Mouse (Mus musculus): ENCODE results near the gene Tango2. TPM values are rescaled to one million over a fixed set of nuclear protein-coding genes. Genes with fewer than 3 reads are reported as not detected.

The Tango2 gene
- polyA plus RNA-seq, 1 experiment from 2014 or later = 27.4 TPM

DNA sequence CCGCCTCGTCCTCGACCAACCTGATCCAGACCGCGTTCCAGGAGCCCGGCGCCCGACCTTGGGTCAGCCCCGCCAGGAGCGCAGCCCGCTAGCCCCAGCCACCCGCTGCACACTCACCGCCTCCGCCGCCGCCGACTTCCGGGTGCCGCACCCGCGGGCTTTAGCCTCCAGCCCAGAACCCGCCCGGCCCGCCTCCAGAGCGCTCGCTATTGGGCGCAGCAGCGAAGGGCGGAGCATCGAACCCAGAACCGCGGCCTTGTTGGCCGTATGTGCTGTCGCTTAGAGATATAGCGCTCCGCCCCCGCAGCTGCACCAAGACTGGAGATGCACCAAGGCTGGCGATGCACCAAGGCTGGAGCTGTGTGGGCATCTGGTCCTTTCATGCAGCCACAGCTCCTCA, 4.1 kb downstream of the Tango2 start:
- peaks cover 10% of the 10 kb centered on the region; the same call in 1 of the 2 replicates for H3K4me1 ChIP-seq (ENCODE audit: control insufficient read depth, insufficient read depth, low read length)
- H3K27me3 ChIP-seq (ENCODE audit: control insufficient read depth, insufficient read depth, low read length) = no peaks in the 10 kb centered on the region
- ATAC-seq (ENCODE audit: insufficient number of reproducible peaks, insufficient read depth, low FRiP score, low read depth) = peak; percentile 88
- H3K4me3 ChIP-seq (ENCODE audit: low read depth, low read length) = peak overlapping the region; percentile 48
- no peaks in the 10 kb centered on the region for H3K36me3 ChIP-seq (ENCODE audit: control insufficient read depth, insufficient read depth, low read length)
- WGBS = under 1% methylated on average over 38 of the region's 38 CpGs
- H3K9ac ChIP-seq (replicated peaks; ENCODE audit: low read depth, low read length) = peak overlapping the region; percentile 14; the same call in 1 of the 2 replicates
- H3K9me3 ChIP-seq (ENCODE audit: control insufficient read depth, low read depth, low read length) = no peaks in the 10 kb centered on the region
- no peak overlapping the region for H3K27ac ChIP-seq (ENCODE audit: low read length)
- peak overlapping the region; percentile 83 for H3K4me2 ChIP-seq (replicated peaks; ENCODE audit: low read depth, low read length)

DNA sequence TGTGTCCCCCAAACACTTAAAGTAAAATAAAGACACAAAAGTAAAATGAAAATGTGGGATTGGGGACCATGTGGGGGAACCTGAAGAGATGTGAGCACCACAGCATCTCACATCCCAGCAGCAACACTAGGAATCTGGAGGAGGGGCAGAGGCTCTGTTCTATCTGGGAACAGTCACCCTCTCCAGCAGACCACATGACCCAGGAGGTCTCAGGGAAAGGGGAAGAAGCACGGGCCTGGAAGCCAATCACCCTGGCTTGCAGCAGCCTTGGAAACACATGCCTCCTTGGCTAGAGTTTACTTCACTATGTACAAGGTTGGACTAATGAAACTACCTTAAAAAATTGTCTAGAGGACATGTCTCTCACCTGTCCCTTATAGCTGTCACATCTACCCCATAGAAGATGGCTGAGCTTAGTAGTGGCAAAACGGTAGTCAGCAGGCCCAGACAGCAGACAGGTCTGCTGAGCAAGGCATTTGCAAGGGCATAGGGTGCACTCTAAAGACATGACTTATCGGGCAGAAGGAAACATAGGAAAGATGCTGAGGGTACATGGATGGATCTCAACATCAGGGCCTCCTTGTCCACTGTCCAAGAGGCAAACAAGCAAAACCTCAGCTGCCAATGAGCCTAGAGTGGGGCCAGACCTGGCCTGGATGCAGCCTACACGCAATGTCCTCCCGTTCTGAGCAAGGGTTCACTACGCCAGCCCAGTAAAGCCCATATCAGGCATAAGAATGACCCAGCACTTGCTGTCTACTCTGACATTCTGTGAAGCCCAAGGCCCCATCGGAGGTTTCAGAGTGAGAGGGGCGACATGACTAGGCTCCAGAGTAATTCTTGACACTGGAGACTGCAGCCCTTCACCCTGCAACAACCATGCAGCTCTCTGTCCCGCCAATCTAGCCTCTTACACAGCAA, 5.0 kb downstream of the Tango2 start:
- Histone ChIP-seq H3K4me3 (ENCODE audit: low read depth, low read length) (peak overlapping the region; percentile 48), H3K9ac (replicated peaks; ENCODE audit: low read depth, low read length) (peak overlapping the region; percentile 14; the same call in 1 of the 2 replicates), H3K27me3 (ENCODE audit: control insufficient read depth, insufficient read depth, low read length) (no peaks in the 10 kb centered on the region), H3K4me1 (ENCODE audit: control insufficient read depth, insufficient read depth, low read length) (peaks cover 10% of the 10 kb centered on the region; the same call in 1 of the 2 replicates), H3K27ac (ENCODE audit: low read length) (no peak overlapping the region), H3K9me3 (ENCODE audit: control insufficient read depth, low read depth, low read length) (no peaks in the 10 kb centered on the region), H3K36me3 (ENCODE audit: control insufficient read depth, insufficient read depth, low read length) (no peaks in the 10 kb centered on the region), H3K4me2 (replicated peaks; ENCODE audit: low read depth, low read length) (peak overlapping the region; percentile 83)
- WGBS = 49% methylated on average over 9 of the region's 9 CpGs
- no peak for ATAC-seq (ENCODE audit: insufficient number of reproducible peaks, insufficient read depth, low FRiP score, low read depth)

DNA sequence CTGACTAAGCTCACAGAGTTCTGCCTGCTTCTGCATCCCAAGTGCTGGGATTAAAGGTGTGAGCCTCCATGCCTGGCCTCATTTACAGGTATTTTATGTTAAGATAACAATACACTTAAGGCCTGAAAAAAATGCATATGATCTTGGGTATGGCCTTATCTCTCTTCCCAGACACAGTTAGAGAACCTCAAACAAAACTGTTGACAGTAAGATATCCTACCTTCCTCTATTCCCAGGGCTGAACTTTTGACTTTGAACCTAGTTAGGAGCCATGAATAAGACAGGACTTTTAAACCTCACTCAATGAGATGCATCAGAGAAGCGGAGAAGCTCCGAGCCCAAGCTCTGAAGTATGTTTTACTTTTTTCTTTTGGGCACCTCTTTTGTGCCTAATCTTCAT, 5.8 kb downstream of the Tango2 start:
- Histone ChIP-seq H3K4me3 (ENCODE audit: low read depth, low read length) (no peak overlapping the region), H3K9me3 (ENCODE audit: control insufficient read depth, low read depth, low read length) (no peaks in the 10 kb centered on the region), H3K27me3 (ENCODE audit: control insufficient read depth, insufficient read depth, low read length) (no peaks in the 10 kb centered on the region), H3K27ac (ENCODE audit: low read length) (no peak overlapping the region), H3K36me3 (ENCODE audit: control insufficient read depth, insufficient read depth, low read length) (no peaks in the 10 kb centered on the region), H3K4me2 (replicated peaks; ENCODE audit: low read depth, low read length) (no peak overlapping the region), H3K4me1 (ENCODE audit: control insufficient read depth, insufficient read depth, low read length) (peaks cover 7% of the 10 kb centered on the region; the same call in 1 of the 2 replicates), H3K9ac (replicated peaks; ENCODE audit: low read depth, low read length) (no peak overlapping the region)
- ATAC-seq (ENCODE audit: insufficient number of reproducible peaks, insufficient read depth, low FRiP score, low read depth) = no peak
- WGBS = 86% methylated on average over 2 of the region's 2 CpGs

DNA sequence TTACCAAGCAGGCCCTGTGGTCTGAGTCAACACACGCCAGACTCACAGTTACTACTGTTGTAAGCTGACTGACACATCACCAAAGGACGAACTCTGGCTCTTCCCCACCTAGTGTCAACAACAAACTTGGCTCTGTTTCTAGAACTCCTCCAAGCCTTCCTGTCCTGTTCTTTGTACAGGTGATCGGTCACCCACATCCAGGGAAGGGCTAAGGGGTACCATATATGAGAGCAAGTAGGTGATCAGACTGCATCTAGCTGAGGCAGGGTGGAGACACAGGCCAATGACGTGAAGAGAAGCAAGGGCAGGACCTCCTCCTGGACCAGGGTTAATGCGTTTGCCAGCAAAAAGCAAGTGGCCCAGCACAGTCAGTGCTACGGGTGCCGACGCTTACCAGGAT, 6.3 kb downstream of the Tango2 start:
- Histone ChIP-seq H3K4me1 (ENCODE audit: control insufficient read depth, insufficient read depth, low read length) (peaks cover 7% of the 10 kb centered on the region; the same call in 1 of the 2 replicates), H3K4me3 (ENCODE audit: low read depth, low read length) (no peak overlapping the region), H3K27me3 (ENCODE audit: control insufficient read depth, insufficient read depth, low read length) (no peaks in the 10 kb centered on the region), H3K27ac (ENCODE audit: low read length) (no peak overlapping the region), H3K9me3 (ENCODE audit: control insufficient read depth, low read depth, low read length) (no peaks in the 10 kb centered on the region), H3K9ac (replicated peaks; ENCODE audit: low read depth, low read length) (no peak overlapping the region), H3K4me2 (replicated peaks; ENCODE audit: low read depth, low read length) (no peak overlapping the region), H3K36me3 (ENCODE audit: control insufficient read depth, insufficient read depth, low read length) (no peaks in the 10 kb centered on the region)
- WGBS = 87% methylated on average over 8 of the region's 8 CpGs
- no peak for ATAC-seq (ENCODE audit: insufficient number of reproducible peaks, insufficient read depth, low FRiP score, low read depth)

DNA sequence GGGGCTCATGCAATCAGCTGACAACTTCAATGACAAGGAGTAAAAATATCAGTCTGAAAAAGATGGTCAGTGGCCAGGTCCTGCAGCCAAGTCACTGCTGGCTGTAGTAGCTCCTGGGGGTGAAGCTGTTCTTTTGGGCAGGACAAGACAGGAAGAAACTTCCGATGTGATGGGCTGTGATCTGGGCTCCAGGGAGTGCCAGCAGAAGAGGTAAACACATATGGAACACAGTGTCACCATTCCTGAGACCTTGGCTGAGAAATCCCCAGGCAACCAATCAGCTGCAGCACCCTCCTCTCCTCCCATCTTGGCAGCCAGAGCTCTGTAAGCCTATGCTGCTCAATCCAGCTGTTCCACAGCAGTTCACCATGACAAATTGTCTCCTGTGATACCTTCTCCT, 8.0 kb downstream of the Tango2 start:
- Histone ChIP-seq H3K9ac (replicated peaks; ENCODE audit: low read depth, low read length) (no peak overlapping the region), H3K4me1 (ENCODE audit: control insufficient read depth, insufficient read depth, low read length) (peaks cover 7% of the 10 kb centered on the region; the same call in 1 of the 2 replicates), H3K9me3 (ENCODE audit: control insufficient read depth, low read depth, low read length) (no peaks in the 10 kb centered on the region), H3K27me3 (ENCODE audit: control insufficient read depth, insufficient read depth, low read length) (no peaks in the 10 kb centered on the region), H3K36me3 (ENCODE audit: control insufficient read depth, insufficient read depth, low read length) (no peaks in the 10 kb centered on the region), H3K4me2 (replicated peaks; ENCODE audit: low read depth, low read length) (no peak overlapping the region), H3K27ac (ENCODE audit: low read length) (no peak overlapping the region), H3K4me3 (ENCODE audit: low read depth, low read length) (no peak overlapping the region)
- ATAC-seq (ENCODE audit: insufficient number of reproducible peaks, insufficient read depth, low FRiP score, low read depth) = no peak
- 32% methylated on average over 1 of the region's 1 CpGs for WGBS

DNA sequence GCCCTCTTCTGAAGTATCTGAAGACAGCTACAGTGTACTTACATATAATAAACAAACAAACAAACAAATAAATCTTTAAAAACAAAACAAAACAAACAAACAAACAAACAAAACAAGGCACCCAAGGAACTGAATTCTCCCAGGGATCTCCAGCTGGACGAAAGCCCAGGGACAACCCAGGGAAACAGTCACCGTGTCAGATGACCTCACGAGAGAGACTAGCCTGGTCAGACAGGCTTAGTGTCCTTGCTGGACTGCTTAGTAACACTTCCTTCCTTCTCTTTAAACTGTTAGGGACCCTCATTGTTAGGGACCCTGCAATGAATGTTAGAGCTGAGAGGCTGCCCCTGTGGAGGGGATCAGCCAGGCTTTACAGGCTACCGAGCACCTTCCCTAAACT, 10.6 kb downstream of the Tango2 start:
- H3K9ac ChIP-seq (replicated peaks; ENCODE audit: low read depth, low read length) = no peak overlapping the region
- ATAC-seq (ENCODE audit: insufficient number of reproducible peaks, insufficient read depth, low FRiP score, low read depth) = no peak

DNA sequence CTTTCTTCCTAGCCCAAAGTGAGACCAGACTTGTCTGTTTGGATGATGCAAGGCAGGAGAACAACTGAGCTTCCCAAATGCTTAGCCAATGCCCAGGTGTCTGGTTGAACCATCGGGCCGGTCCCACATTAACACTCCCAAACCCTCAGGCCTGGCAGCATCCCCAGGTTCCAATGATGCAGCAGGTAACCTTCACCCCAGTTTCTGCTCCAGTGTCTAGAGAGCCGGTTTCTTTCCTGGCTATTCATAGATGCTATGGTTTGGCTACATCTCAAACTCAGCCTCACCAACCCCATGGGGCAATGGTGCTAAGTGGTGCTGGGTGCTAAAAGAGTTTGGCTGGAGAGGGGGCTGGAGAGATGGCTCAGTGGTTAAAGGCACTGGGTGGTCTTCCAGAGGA, 11.9 kb downstream of the Tango2 start:
- H3K27ac ChIP-seq (ENCODE audit: low read length) = no peak overlapping the region
- no peaks in the 10 kb centered on the region for H3K27me3 ChIP-seq (ENCODE audit: control insufficient read depth, insufficient read depth, low read length)
- H3K4me3 ChIP-seq (ENCODE audit: low read depth, low read length) = no peak overlapping the region
- no peak for ATAC-seq (ENCODE audit: insufficient number of reproducible peaks, insufficient read depth, low FRiP score, low read depth)
- H3K9ac ChIP-seq (replicated peaks; ENCODE audit: low read depth, low read length) = no peak overlapping the region
- no peaks in the 10 kb centered on the region for H3K9me3 ChIP-seq (ENCODE audit: control insufficient read depth, low read depth, low read length)
- H3K4me1 ChIP-seq (ENCODE audit: control insufficient read depth, insufficient read depth, low read length) = no peaks in the 10 kb centered on the region
- no peaks in the 10 kb centered on the region for H3K36me3 ChIP-seq (ENCODE audit: control insufficient read depth, insufficient read depth, low read length)
- no peak overlapping the region for H3K4me2 ChIP-seq (replicated peaks; ENCODE audit: low read depth, low read length)
- WGBS = 97% methylated on average over 3 of the region's 3 CpGs

More for the DNA sequence above, 10.6 kb downstream of the Tango2 start:
- Histone ChIP-seq H3K27me3 (ENCODE audit: control insufficient read depth, insufficient read depth, low read length) (no peaks in the 10 kb centered on the region), H3K36me3 (ENCODE audit: control insufficient read depth, insufficient read depth, low read length) (no peaks in the 10 kb centered on the region), H3K4me2 (replicated peaks; ENCODE audit: low read depth, low read length) (no peak overlapping the region), H3K9me3 (ENCODE audit: control insufficient read depth, low read depth, low read length) (no peaks in the 10 kb centered on the region), H3K27ac (ENCODE audit: low read length) (no peak overlapping the region), H3K4me3 (ENCODE audit: low read depth, low read length) (no peak overlapping the region), H3K4me1 (ENCODE audit: control insufficient read depth, insufficient read depth, low read length) (no peaks in the 10 kb centered on the region)
- WGBS = 87% methylated on average over 4 of the region's 4 CpGs

DNA sequence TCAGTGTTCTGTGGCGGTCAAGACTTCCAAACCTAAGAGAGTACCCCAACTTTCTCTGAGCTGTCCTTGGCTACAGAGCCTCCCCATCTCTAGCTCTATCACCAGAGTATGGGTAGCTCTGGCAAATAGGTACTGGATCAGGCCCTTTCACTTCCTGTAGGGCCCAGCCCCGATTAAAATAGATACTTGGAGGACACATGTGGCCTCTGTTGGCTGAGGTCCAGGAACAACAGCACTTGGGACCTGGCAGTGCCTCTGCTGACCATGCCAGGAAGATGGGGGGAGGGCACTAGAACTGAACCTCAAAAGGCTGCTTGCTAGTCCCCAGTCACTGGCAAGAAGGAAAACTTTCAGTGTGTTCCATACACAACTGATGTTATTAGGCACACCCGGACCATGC, 13.9 kb downstream of the Tango2 start:
- Histone ChIP-seq H3K4me3 (ENCODE audit: low read depth, low read length) (no peak overlapping the region), H3K27me3 (ENCODE audit: control insufficient read depth, insufficient read depth, low read length) (no peaks in the 10 kb centered on the region)

More for the DNA sequence above, 13.9 kb downstream of the Tango2 start:
- no peak for ATAC-seq (ENCODE audit: insufficient number of reproducible peaks, insufficient read depth, low FRiP score, low read depth)
- Histone ChIP-seq H3K9me3 (ENCODE audit: control insufficient read depth, low read depth, low read length) (no peaks in the 10 kb centered on the region), H3K9ac (replicated peaks; ENCODE audit: low read depth, low read length) (no peak overlapping the region), H3K27ac (ENCODE audit: low read length) (no peak overlapping the region), H3K36me3 (ENCODE audit: control insufficient read depth, insufficient read depth, low read length) (no peaks in the 10 kb centered on the region), H3K4me1 (ENCODE audit: control insufficient read depth, insufficient read depth, low read length) (no peaks in the 10 kb centered on the region), H3K4me2 (replicated peaks; ENCODE audit: low read depth, low read length) (no peak overlapping the region)
- WGBS = 84% methylated on average over 3 of the region's 3 CpGs

Measured in stomach, embryonic 14.5 days (tissue).